Mouse (Mus musculus) megakaryocyte, adult 5-6 weeks (primary cell): Measurements from ENCODE around the gene Itga6. TPM values are rescaled to one million over a fixed set of nuclear protein-coding genes. Genes with fewer than 3 reads are reported as not detected.
A peak's percentile ranks its signal among the peaks of the same experiment; 100 is the strongest.

Experiments
- ATAC-seq: 2 replicates; pipeline ENCODE4 v1.8.0; 2016; ENCODE audit warnings: mild to moderate bottlenecking, inconsistent platforms; ENCODE audit not compliant: poor library complexity, severe bottlenecking
- total RNA-seq, 2 experiments: library from RNA; stranded (forward) in 1 of 2; stranded (reverse) in 1 of 2; fragments of 153-499, 151-499 nt in 1 of 2; fragments of 221-1000, 200-1000 nt in 1 of 2; gene quantifications; 2 replicates each; pipeline versions ENCODE4 v1.2.3 to v1.2.4; 2015 to 2017

Itga6 gene
- total RNA-seq, 2 experiments from 2014 or later = 15.3 to 16.0 TPM

GRCm38 (mm10) chr2:71730623-71731612 lies 14.5 kb upstream of the Itga6 start:
- ATAC-seq = no peak

- 0 out of 2 replicates have a peak, but pooled peaks have one; percentile 9 for ATAC-seq
Observed at GRCm38 (mm10) chr2:71734792-71735392, 10.5 kb upstream of the Itga6 start.

GRCm38 (mm10) chr2:71735541-71736159 lies 9.8 kb upstream of the Itga6 start:
- ATAC-seq = peak; percentile 95

GRCm38 (mm10) chr2:71736213-71736612 lies 9.2 kb upstream of the Itga6 start:
- ATAC-seq = no peak

- no peak for ATAC-seq
Observed at GRCm38 (mm10) chr2:71739173-71739860, 6.1 kb upstream of the Itga6 start.

GRCm38 (mm10) chr2:71742557-71742956 lies 2.9 kb upstream of the Itga6 start:
- no peak for ATAC-seq

GRCm38 (mm10) chr2:71743377-71743776 lies 2.0 kb upstream of the Itga6 start:
- no peak for ATAC-seq

GRCm38 (mm10) chr2:71744320-71744719 lies 1.1 kb upstream of the Itga6 start:
- no peak for ATAC-seq

- peak; percentile 87 for ATAC-seq
Observed at GRCm38 (mm10) chr2:71744861-71745507, 432 bp upstream of the Itga6 start.

- ATAC-seq = no peak
Observed at GRCm38 (mm10) chr2:71748451-71748850, 3.0 kb downstream of the Itga6 start.

GRCm38 (mm10) chr2:71749367-71750086 lies 4.1 kb downstream of the Itga6 start:
- 0 out of 2 replicates have a peak, but pooled peaks have one; percentile 27 for ATAC-seq

- no peak for ATAC-seq
Observed at GRCm38 (mm10) chr2:71750087-71750453, 4.7 kb downstream of the Itga6 start.

GRCm38 (mm10) chr2:71751336-71751735 lies 5.9 kb downstream of the Itga6 start:
- ATAC-seq = peak; percentile 39

GRCm38 (mm10) chr2:71751863-71752262 lies 6.4 kb downstream of the Itga6 start:
- ATAC-seq = no peak

GRCm38 (mm10) chr2:71752383-71752782 lies 7.0 kb downstream of the Itga6 start:
- no peak for ATAC-seq

- no peak for ATAC-seq
Observed at GRCm38 (mm10) chr2:71753161-71753560, 7.7 kb downstream of the Itga6 start.

- ATAC-seq = no peak
Observed at GRCm38 (mm10) chr2:71755748-71756147, 10.3 kb downstream of the Itga6 start.

- peak; percentile 32; the same call in 1 of the 2 replicates for ATAC-seq
Observed at GRCm38 (mm10) chr2:71757098-71757497, 11.7 kb downstream of the Itga6 start.
